Mouse (Mus musculus) right cerebral cortex, postnatal 4 days (tissue): Measurements from ENCODE around the gene Lif.

Source experiments
- DNase-seq: peaks from one replicate; pipeline ENCODE4 v3.0.0-alpha.2; 2022

The Lif gene

DNA sequence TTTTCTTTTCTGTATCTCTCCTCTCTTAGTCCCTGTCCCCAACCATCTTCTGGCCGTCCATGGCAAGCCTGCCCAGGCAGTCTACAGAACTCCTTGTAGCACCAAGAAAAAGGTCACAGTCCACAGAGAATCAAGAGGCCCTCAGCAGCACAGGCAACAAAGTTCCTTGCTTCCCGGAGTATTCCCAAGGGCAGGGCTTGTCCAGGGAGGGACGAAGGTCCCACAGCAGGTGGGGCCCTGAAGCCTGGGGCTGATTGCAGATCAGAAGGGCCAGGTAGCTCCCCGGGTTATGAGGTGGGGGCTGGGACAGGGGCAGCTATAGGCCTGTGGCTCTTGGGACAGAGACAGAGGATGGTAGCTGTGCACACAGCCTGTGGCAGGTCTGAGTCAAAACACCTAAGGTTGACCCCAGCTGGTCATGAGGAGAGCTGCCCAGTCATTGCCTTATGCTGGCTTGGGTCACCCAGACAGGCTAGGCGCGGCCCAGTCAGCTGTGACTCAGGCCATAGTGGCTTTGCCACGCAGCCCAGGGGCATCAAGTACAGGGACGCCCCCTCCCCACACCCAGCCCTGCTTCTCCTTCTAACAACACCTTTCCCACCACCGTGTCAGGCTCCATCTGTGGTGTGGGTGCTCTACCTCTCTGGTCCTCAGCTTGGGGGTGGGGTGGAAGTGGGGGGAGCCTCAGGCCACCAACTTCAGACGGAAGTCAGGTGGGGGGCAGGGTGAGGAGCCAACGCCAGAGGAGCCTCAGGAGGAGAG lies at the start of gene Lif:
Lif (plus strand) TSS at position 712 of the 762 bp plus-strand sequence.
- no peak for DNase-seq

DNA sequence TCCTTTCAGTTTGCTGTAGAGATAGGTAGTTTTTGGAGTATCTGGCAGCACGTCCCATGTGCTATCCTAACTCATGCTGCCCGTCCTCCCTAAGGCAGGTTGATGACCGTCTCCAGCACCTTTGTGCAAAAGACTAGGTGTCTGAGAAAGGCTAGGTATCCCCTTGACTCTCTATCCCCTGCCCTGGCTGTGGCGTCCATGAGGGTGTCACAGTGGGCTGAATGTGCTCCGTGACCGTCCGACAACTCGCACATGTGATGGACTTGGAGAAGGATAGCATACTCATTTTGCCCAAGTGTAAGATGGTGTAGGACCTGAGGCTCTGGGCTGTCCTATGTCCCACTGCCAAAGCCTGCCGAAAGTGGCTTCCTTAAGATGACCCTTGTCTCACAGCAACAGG lies 49.7 kb upstream of the Lif start:
- no peak for DNase-seq

GRCm38 (mm10) chr11:4209556-4209955 lies 47.8 kb upstream of the Lif start:
- no peak for DNase-seq

DNA sequence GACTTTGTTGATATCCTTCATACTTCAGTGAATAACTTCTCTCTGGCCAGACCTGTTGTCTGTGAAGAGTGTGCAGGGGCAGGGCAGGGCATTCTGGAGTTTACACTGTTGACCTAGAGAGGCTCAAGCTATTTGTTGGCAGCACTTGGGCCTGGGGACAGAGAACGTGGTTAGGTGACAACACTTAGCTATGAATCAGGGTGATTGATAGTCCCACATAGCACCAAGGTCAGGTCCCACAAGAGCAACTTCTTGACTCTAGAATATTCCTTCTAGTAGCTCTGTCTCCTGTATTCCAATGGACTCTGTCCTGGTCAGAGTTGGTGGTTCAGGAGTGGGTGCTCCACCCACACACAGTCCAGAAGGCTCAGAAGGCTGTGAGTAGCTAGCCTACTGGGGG lies 46.6 kb upstream of the Lif start:
- DNase-seq = no peak

GRCm38 (mm10) chr11:4213107-4213506 lies 44.2 kb upstream of the Lif start:
- DNase-seq = no peak

DNA sequence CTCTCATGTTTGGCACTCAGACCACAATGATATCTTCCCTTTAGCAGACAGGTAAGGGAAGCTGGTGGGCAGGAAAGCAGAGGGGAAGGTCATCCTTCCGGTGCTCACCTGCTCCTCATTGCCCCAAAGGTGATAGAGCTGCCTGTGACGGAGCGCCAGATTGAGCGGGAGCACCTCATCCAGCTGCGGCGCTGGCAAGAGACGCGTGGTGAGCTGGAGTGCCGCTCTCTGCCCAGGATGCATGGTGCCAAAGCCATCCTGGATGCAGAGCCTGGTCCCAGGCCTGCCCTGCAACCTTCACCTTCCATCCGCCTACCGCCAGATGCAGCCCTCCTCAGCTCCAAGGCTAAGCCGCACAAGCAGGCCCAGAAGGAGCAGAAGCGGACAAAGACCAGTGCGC lies 42.8 kb upstream of the Lif start:
- DNase-seq = no peak

- no peak for DNase-seq
Measured at GRCm38 (mm10) chr11:4215061-4215460, 42.3 kb upstream of the Lif start.

DNA sequence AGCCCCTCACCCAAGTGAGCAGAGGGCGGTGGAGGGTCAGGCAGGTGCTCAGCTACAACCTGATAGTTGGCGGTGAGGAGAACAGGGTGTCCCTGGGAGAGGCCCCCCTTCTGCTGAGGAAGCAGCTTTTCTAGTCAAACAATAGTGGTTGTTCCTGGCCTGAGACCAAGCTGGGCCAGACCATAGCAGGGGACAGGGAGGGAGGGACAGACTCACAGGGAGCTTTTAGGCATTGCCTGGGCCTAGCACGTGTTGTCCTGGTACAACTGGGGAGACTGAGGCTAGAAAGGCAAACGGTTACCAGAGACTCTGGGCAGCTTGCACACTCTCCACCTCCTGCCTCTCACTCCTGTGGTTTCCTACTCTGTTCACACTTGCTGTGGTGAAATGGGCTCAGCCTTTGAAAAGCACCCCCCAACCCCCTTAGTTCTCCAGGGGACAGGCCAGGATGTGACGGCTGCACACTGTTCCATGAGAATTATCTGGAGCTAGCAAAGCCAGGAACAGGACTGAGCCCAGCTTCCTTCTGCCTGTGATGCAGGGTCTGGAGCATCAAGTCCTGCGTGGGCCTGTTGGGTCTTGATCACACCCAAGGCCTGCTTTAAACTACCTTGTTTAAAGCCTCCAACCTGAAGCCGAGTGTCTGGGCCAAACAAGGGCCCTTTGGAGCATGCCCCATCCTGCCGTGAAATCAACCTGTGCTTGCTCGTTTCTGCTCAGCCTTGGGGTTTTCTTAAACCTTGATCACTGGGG lies 40.9 kb upstream of the Lif start:
- no peak for DNase-seq

DNA sequence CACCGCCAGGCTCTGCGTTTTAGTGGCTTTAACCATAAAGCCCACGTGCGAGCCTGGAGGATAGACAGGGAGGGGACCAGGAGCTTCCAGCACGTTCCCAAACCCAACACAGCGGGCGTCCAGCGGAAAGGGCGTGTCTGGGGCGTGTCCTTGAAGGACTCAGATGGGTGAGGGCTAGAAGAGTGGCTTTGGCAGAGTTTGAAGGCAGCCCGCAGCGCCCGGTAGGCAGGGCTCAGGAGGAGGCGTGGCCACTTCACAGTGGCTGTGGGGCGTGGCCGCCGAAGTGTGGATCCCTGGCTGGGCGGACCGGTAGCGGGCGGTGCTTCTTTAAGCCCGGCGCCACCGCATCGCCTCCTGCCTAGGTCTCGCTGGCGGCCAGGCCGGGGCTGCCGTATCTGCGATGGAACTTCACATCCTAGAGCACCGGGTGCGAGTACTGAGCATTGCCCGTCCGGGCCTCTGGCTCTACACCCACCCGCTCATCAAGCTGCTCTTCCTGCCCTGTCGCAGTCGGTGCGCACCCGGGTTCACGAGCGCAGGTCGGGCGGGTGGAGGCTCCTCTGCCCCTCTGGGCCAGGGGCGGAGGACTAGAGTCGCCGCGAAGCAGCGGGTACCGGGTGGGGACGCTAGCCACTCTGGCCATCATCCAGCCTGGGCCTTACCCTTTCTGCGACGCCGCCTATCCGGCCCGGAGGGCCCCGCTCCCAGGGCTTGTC lies 39.3 kb upstream of the Lif start, which contains the start of gene Castor1:
Castor1 (plus strand) TSS at position 312 of the 716 bp plus-strand sequence.
- DNase-seq = peak; percentile 43

GRCm38 (mm10) chr11:4218637-4219036 lies 38.7 kb upstream of the Lif start:
- DNase-seq = no peak

DNA sequence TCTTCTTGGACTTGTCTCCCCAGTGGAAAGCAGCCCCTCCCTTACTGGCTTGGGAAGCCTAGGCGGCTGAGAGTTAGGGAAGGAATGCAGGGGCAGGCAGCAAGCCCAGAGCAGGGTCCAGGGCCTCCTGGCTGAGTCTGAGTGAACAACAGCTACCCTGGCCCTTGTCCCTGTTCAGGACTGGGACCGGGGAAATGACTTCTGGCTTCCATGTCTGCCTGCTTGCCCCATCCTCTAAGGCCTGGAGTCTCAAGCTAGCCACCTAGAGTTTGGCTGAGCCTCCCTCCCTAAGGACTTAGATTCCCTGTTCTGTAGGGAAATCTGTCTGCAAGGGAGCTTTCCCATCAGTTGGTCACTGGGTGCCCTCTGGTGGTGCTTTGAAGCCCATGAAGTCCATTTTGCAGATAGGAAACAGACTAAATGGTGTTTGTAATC lies 38.0 kb upstream of the Lif start:
- peak; percentile 55 for DNase-seq

DNA sequence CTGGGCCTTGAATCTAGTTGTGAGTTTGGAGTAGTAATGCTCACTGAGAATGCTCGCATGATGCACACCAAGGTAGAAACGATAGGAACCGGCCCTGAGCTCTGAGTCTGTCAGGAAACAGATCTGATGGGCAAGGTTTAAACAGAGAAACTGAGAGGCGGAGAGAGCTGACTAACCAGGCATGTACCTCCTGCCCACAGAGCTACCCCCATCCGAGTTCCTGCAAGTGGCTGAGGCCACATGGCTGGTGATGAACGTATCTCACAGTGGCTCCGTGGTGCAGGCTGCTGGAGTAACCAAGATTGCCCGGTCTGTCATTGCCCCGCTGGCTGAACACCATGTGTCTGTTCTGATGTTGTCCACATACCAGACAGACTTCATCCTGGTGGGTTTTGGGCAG lies 37.4 kb upstream of the Lif start:
- no peak for DNase-seq

- DNase-seq = peak; percentile 74
Measured at GRCm38 (mm10) chr11:4220443-4221400, 36.6 kb upstream of the Lif start.

- no peak for DNase-seq
Measured at GRCm38 (mm10) chr11:4222046-4222950, 35.1 kb upstream of the Lif start.

DNA sequence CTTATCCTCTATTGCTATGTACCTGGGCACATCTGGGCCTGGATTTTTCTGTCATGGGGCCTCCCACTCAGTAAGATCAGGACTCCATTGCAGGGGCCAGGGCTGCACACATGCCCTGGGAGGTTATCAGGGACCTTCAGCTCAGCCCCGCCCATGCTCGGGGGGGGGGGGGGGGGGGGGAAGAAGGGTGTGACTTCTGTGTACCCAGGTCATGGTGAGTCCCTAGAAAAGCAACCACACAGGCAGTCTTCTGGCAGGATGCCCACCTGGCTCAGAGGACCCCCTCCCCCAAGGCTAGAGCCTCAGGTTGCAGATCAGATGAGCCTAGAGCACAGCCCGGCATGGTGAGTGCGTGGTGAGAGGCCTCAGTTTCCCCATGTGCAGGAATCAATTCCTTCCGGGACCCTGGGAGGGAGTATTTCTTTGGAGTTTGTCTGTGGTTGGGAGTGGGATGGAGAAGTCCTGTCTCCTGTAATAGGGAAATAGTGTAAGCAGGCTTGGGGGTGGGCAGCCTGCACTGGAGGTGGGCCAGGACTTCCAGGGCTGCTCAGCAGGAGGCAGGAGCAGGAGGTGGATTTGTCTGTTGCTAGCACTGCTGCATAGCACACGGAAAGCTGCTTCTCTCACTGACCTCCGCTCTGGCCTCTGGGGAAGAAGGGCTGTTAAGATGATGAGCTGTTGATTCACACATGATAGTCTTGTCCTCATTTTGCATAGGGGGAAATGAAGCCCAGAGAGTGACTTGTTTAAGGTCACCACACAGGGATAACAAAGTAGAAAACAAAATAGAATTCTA lies 33.8 kb upstream of the Lif start:
- DNase-seq = no peak

DNA sequence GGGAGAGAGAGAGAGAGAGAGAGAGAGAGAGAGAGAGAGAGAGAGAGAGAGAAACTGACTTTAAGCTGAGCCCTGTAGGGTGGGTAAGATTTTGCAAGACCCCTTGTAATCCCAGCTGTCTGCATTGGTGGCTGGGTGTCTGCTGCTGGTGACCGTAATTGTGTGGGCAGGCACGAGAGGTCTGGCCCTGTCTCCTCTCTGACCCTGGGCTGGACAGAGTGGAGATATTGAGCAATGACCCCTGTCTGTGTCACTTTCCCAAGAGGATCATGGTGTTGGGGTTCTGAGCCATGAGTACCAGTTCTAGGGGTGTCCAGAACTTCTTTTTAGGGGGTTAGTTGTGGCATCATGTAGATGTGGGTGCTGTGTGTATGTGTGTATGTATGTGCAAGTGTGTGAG lies 33.1 kb upstream of the Lif start:
- DNase-seq = no peak

DNA sequence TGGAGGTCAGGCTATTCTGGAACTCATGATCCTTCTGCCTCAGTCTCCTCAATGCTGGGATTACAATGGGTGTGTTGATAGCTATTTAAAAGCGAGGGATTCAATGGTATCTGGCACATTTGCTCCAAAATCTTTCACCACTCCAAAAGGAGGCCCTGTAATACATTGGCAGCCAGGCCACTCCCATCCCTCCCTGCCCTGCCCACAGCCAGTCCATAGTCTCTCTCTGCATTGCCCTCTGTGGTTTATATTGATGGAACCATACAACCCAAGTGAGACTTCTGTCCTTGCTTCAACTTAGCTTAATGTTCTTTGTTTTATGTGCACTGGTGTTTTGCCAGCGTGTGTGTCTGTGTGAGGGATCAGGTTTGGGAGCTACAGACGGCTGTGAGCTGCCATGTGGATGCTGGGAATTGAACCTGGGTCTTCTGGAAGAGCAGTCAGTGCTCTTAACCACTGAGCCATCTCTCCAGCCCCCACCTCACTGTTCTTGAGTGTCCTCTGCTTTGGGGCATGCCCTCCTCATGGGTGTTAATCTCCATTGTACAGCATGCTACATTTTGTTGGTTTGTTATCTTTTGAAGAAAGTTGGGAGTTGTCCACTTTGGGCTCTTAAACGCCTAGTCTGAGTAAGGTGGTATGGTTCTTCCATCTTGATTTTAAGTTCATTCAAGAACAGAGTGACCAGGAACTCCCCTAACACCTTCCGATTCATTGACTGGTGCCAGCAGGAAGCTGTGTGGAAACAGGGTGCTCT lies 30.6 kb upstream of the Lif start:
- DNase-seq = no peak

DNA sequence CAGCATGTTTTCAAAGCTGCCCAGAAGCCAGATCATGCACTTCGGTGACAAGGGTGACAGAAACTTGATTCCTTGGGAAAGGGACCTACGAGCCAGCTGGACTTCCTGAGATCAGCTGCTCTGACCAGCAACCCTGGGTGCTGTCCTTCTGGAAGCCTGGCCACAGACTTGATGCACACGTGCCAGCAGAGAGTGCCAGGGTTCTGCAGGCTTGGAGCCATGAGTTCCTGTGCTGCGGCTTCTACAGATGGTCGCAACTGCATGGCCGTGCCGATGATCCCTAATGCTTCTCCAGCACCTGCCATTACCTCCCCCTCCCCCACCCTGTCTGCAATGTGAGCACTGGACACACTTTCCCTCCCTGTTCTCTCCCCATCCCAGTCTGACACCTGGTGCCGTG lies 28.9 kb upstream of the Lif start:
- DNase-seq = no peak

DNA sequence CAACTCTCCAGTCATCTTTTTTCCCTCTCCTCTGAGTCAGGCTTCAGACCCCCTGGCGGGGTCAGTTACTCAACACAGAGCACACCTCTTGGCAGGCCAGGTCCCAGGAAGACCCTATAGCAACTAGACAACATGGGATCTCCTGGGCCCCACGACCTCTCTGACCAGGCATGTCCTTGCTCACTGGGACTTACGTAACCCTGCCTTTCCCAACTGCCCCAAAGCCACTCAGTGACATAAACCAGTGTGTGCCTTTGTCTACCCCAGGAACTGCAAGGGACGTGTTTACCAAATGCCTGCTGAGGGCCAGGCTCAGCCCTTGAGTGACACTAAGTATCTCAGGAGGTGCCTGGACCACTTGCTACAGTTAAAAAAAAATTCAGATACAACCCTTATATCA lies 27.5 kb upstream of the Lif start:
- DNase-seq = no peak

- DNase-seq = no peak
Measured at GRCm38 (mm10) chr11:4231435-4231834, 25.9 kb upstream of the Lif start.
